Mouse (Mus musculus) hindbrain, embryonic 15.5 days (tissue): Measurements from ENCODE around the gene Msl3l2. TPM values are rescaled to one million over a fixed set of nuclear protein-coding genes. Genes with fewer than 3 reads are reported as not detected.

Experiments used
- ATAC-seq: fragments of 200-750 bp; cut with Nextera tagmentation; 2 replicates; pipeline ENCODE4 v1.8.0; 2017; ENCODE audit warnings: low read depth, moderate number of reproducible peaks, moderate TSS enrichment; ENCODE audit not compliant: low FRiP score
- H3K27ac ChIP-seq: fragments of 300-500 bp; sonication (generic); replicated peaks from 2 replicates; pipeline ENCODE4 v1.5.1; 2015; ENCODE audit warnings: mild to moderate bottlenecking, inconsistent platforms
- H3K27me3 ChIP-seq: fragments of 300-500 bp; sonication (generic); 2 replicates; pipeline ENCODE4 v1.6.1; 2015; ENCODE audit warnings: control low read depth, inconsistent platforms
- H3K36me3 ChIP-seq: fragments of 300-500 bp; sonication (generic); 2 replicates; pipeline ENCODE4 v1.6.1; 2015; ENCODE audit warnings: control low read depth, inconsistent platforms
- H3K4me1 ChIP-seq: fragments of 300-500 bp; sonication (generic); replicated peaks from 2 replicates; pipeline ENCODE4 v1.6.1; 2015; ENCODE audit warnings: control low read depth, inconsistent platforms
- H3K4me2 ChIP-seq: fragments of 300-500 bp; sonication (generic); 2 replicates; pipeline ENCODE4 v1.6.1; 2015; ENCODE audit warnings: moderate library complexity, mild to moderate bottlenecking, inconsistent platforms
- H3K4me3 ChIP-seq: fragments of 300-500 bp; sonication (generic); 2 replicates; pipeline ENCODE4 v1.5.1; 2015; ENCODE audit warnings: mild to moderate bottlenecking, inconsistent platforms
- H3K9ac ChIP-seq: fragments of 300-500 bp; sonication (generic); 2 replicates; pipeline ENCODE4 v1.6.1; 2015; ENCODE audit warnings: inconsistent platforms
- H3K9me3 ChIP-seq: fragments of 300-500 bp; sonication (generic); 2 replicates; pipeline ENCODE4 v1.6.1; 2016; ENCODE audit warnings: control low read depth, inconsistent platforms
- WGBS: fragments of 180-500 bp; shearing (Covaris S2); methylation state at CpG from one replicate; pipeline ENCODE4 v1.1.7; 2015; 5-methylcytosine and 5-hydroxymethylcytosine counted together
- polyA plus RNA-seq: library from polyadenylated mRNA; unstranded; fragments of >200 nt; fragmentation: Nextera tagmentation; extraction: Ambion mirVana; gene quantifications from 2 replicates; pipeline ENCODE4 v1.2.1, GENCODE M21; 2015

Gene Msl3l2
- 13.0 and 14.2 TPM in 2 replicates for polyA plus RNA-seq

GRCm38 (mm10) chr10:56106333-56106995, at the start of gene Msl3l2:
Gene Msl3l2, plus strand, starts transcription at chr10:56106917.
- no peak within 1 kb of the TSS for H3K9ac ChIP-seq
- ATAC-seq, result 0 out of 2 replicates have a peak, but pooled peaks have one; percentile 51
- H3K36me3 ChIP-seq, result no peaks in the 10 kb centered on the region
- WGBS, result 28% methylated on average over 18 of the region's 18 CpGs
- peak within 1 kb of the TSS; percentile 22 for H3K4me3 ChIP-seq
- H3K27ac ChIP-seq, result no peak within 1 kb of the TSS
- H3K4me1 ChIP-seq, result no peaks in the 10 kb centered on the region
- no peaks in the 10 kb centered on the region for H3K27me3 ChIP-seq
- H3K4me2 ChIP-seq, result peak within 1 kb of the TSS; percentile 38
- H3K9me3 ChIP-seq, result no peaks in the 10 kb centered on the region

- WGBS, result 16% methylated on average over 3 of the region's 3 CpGs
- H3K4me3 ChIP-seq, result no peak overlapping the region
- no peak overlapping the region for H3K4me2 ChIP-seq
- no peak for ATAC-seq
- peak overlapping the region; percentile 60 for H3K27ac ChIP-seq
- no peaks in the 10 kb centered on the region for H3K36me3 ChIP-seq
- H3K4me1 ChIP-seq, result peaks cover 5% of the 10 kb centered on the region; the same call in 1 of the 2 replicates
- no peaks in the 10 kb centered on the region for H3K9me3 ChIP-seq
- no peak overlapping the region for H3K9ac ChIP-seq
- H3K27me3 ChIP-seq, result no peaks in the 10 kb centered on the region
These were observed 47.7 kb upstream of the Msl3l2 start for GRCm38 (mm10) chr10:56058979-56059422.

GRCm38 (mm10) chr10:56061238-56061830, 45.4 kb upstream of the Msl3l2 start:
- peaks cover 5% of the 10 kb centered on the region; the same call in 1 of the 2 replicates for H3K4me1 ChIP-seq
- no peak overlapping the region for H3K9ac ChIP-seq
- WGBS, result 89% methylated on average over 2 of the region's 2 CpGs
- H3K27me3 ChIP-seq, result no peaks in the 10 kb centered on the region
- no peak overlapping the region for H3K4me2 ChIP-seq
- no peak overlapping the region for H3K4me3 ChIP-seq
- no peak for ATAC-seq
- no peaks in the 10 kb centered on the region for H3K9me3 ChIP-seq
- no peaks in the 10 kb centered on the region for H3K36me3 ChIP-seq
- no peak overlapping the region for H3K27ac ChIP-seq

- Histone ChIP-seq H3K36me3 (no peaks in the 10 kb centered on the region), H3K9ac (no peak overlapping the region), H3K4me3 (no peak overlapping the region), H3K4me1 (peaks cover 5% of the 10 kb centered on the region; the same call in 1 of the 2 replicates), H3K4me2 (no peak overlapping the region), H3K27me3 (no peaks in the 10 kb centered on the region), H3K27ac (no peak overlapping the region), H3K9me3 (no peaks in the 10 kb centered on the region)
- WGBS, result 88% methylated on average over 2 of the region's 2 CpGs
- no peak for ATAC-seq
These were observed 44.0 kb upstream of the Msl3l2 start for GRCm38 (mm10) chr10:56062746-56063145.

- ATAC-seq, result no peak
- Histone ChIP-seq H3K9me3 (no peaks in the 10 kb centered on the region), H3K27me3 (no peaks in the 10 kb centered on the region), H3K9ac (no peak overlapping the region), H3K4me3 (no peak overlapping the region), H3K36me3 (no peaks in the 10 kb centered on the region), H3K4me1 (no peaks in the 10 kb centered on the region), H3K4me2 (no peak overlapping the region), H3K27ac (no peak overlapping the region)
- 91% methylated on average over 4 of the region's 4 CpGs for WGBS
These were observed 17.0 kb upstream of the Msl3l2 start for GRCm38 (mm10) chr10:56089714-56090113.

- WGBS, result 78% methylated on average over 5 of the region's 5 CpGs
These were observed 12.1 kb upstream of the Msl3l2 start for GRCm38 (mm10) chr10:56094586-56094985.

GRCm38 (mm10) chr10:56096757-56097156, 10.0 kb upstream of the Msl3l2 start:
- H3K4me3 ChIP-seq, result no peak overlapping the region
- H3K9me3 ChIP-seq, result no peaks in the 10 kb centered on the region
- no peaks in the 10 kb centered on the region for H3K27me3 ChIP-seq
- no peak overlapping the region for H3K27ac ChIP-seq
- H3K9ac ChIP-seq, result no peak overlapping the region
- H3K4me2 ChIP-seq, result no peak overlapping the region
- ATAC-seq, result no peak
- H3K36me3 ChIP-seq, result no peaks in the 10 kb centered on the region
- H3K4me1 ChIP-seq, result no peaks in the 10 kb centered on the region

More at GRCm38 (mm10) chr10:56094586-56094985, 12.1 kb upstream of the Msl3l2 start:
- Histone ChIP-seq H3K4me3 (no peak overlapping the region), H3K27me3 (no peaks in the 10 kb centered on the region), H3K4me2 (no peak overlapping the region), H3K9ac (no peak overlapping the region), H3K9me3 (no peaks in the 10 kb centered on the region), H3K36me3 (no peaks in the 10 kb centered on the region), H3K4me1 (no peaks in the 10 kb centered on the region), H3K27ac (no peak overlapping the region)
- ATAC-seq, result 0 out of 2 replicates have a peak, but pooled peaks have one; percentile 30

- Histone ChIP-seq H3K9me3 (no peaks in the 10 kb centered on the region), H3K27ac (no peak overlapping the region), H3K4me2 (no peak overlapping the region), H3K4me1 (no peaks in the 10 kb centered on the region), H3K4me3 (no peak overlapping the region), H3K9ac (no peak overlapping the region), H3K27me3 (no peaks in the 10 kb centered on the region), H3K36me3 (no peaks in the 10 kb centered on the region)
- 94% methylated on average over 3 of the region's 3 CpGs for WGBS
- ATAC-seq, result no peak
These were observed 7.6 kb upstream of the Msl3l2 start for GRCm38 (mm10) chr10:56099126-56099525.

- no peaks in the 10 kb centered on the region for H3K9me3 ChIP-seq
These were observed 6.9 kb upstream of the Msl3l2 start for GRCm38 (mm10) chr10:56099641-56100310.

GRCm38 (mm10) chr10:56106996-56107334, 248 bp downstream of the Msl3l2 start:
- Histone ChIP-seq H3K9ac (no peak overlapping the region), H3K36me3 (no peaks in the 10 kb centered on the region), H3K9me3 (no peaks in the 10 kb centered on the region), H3K27ac (no peak overlapping the region), H3K4me2 (peak overlapping the region; percentile 38), H3K27me3 (no peaks in the 10 kb centered on the region), H3K4me3 (peak overlapping the region; percentile 22), H3K4me1 (no peaks in the 10 kb centered on the region)
- no peak for ATAC-seq
- 37% methylated on average over 1 of the region's 1 CpGs for WGBS

More at GRCm38 (mm10) chr10:56099641-56100310, 6.9 kb upstream of the Msl3l2 start:
- no peak overlapping the region for H3K4me3 ChIP-seq
- ATAC-seq, result no peak
- H3K9ac ChIP-seq, result no peak overlapping the region
- 91% methylated on average over 3 of the region's 3 CpGs for WGBS
- no peak overlapping the region for H3K4me2 ChIP-seq
- H3K27ac ChIP-seq, result no peak overlapping the region
- H3K4me1 ChIP-seq, result no peaks in the 10 kb centered on the region
- H3K27me3 ChIP-seq, result no peaks in the 10 kb centered on the region
- no peaks in the 10 kb centered on the region for H3K36me3 ChIP-seq

GRCm38 (mm10) chr10:56114951-56115635, 8.4 kb downstream of the Msl3l2 start:
- under 1% methylated on average over 50 of the region's 50 CpGs for WGBS
- Histone ChIP-seq H3K4me2 (peak overlapping the region; percentile 87), H3K4me3 (peak overlapping the region; percentile 61), H3K9ac (peak overlapping the region; percentile 69), H3K4me1 (peaks cover 11% of the 10 kb centered on the region), H3K36me3 (no peaks in the 10 kb centered on the region), H3K9me3 (no peaks in the 10 kb centered on the region), H3K27me3 (no peaks in the 10 kb centered on the region), H3K27ac (peak overlapping the region; percentile 89)
- ATAC-seq, result peak; percentile 95
